Mouse (Mus musculus): ENCODE measurements at regions not wholly inside any gene's neighbourhood (a gene's known extent, or its start where the extent isn't known, plus 50 kb on each side); places are given as distances from the start of the nearest gene placed in this dataset.

GRCm38 (mm10) chr15:60554587-60554986, 299.0 kb downstream of the Fam84b start:
- Histone ChIP-seq H3K4me3 (ENCODE audit: low read depth, low read length) (no peak overlapping the region), H3K9me3 (ENCODE audit: low read length) (no peaks in the 10 kb centered on the region), H3K4me2 (ENCODE audit: low read depth, low read length, poor library complexity, severe bottlenecking) (no peak overlapping the region), H3K4me1 (ENCODE audit: insufficient read depth, low read length) (no peaks in the 10 kb centered on the region), H3K27me3 (ENCODE audit: insufficient read depth, low read length) (no peaks in the 10 kb centered on the region), H3K36me3 (ENCODE audit: insufficient read depth, low read length) (no peaks in the 10 kb centered on the region), H3K27ac (ENCODE audit: low read depth, low read length) (no peak overlapping the region), H3K9ac (replicated peaks; ENCODE audit: low read length, poor library complexity, severe bottlenecking) (no peak overlapping the region)
- TF ChIP-seq CTCF (IDR thresholded peaks at IDR 0.05): no peak
- DNase-seq (ENCODE audit: low spot score) (no peak), ATAC-seq (ENCODE audit: low FRiP score) (no peak)
- WGBS: 31% methylated on average over 1 of the region's 1 CpGs

- ATAC-seq (ENCODE audit: low FRiP score): no peak
- no peaks in the 10 kb centered on the region for H3K4me1 ChIP-seq (ENCODE audit: insufficient read depth, low read length)
- no peak overlapping the region for H3K27ac ChIP-seq (ENCODE audit: low read depth, low read length)
- no peaks in the 10 kb centered on the region for H3K9me3 ChIP-seq (ENCODE audit: low read length)
- TF ChIP-seq CTCF (IDR thresholded peaks at IDR 0.05): no peak
- H3K36me3 ChIP-seq (ENCODE audit: insufficient read depth, low read length): no peaks in the 10 kb centered on the region
- 86% methylated on average over 7 of the region's 7 CpGs for WGBS
- no peak overlapping the region for H3K9ac ChIP-seq (replicated peaks; ENCODE audit: low read length, poor library complexity, severe bottlenecking)
- DNase-seq (ENCODE audit: low spot score): no peak
- no peaks in the 10 kb centered on the region for H3K27me3 ChIP-seq (ENCODE audit: insufficient read depth, low read length)
- H3K4me3 ChIP-seq (ENCODE audit: low read depth, low read length): no peak overlapping the region
- H3K4me2 ChIP-seq (ENCODE audit: low read depth, low read length, poor library complexity, severe bottlenecking): no peak overlapping the region
These were observed 305.5 kb downstream of the Fam84b start for GRCm38 (mm10) chr15:60548045-60548444.

- no peak overlapping the region for H3K9ac ChIP-seq (replicated peaks; ENCODE audit: low read length, poor library complexity, severe bottlenecking)
- no peak for TF ChIP-seq CTCF (IDR thresholded peaks at IDR 0.05)
- no peak overlapping the region for H3K4me2 ChIP-seq (ENCODE audit: low read depth, low read length, poor library complexity, severe bottlenecking)
- DNase-seq (ENCODE audit: low spot score) (no peak), ATAC-seq (ENCODE audit: low FRiP score) (no peak)
- H3K4me1 ChIP-seq (ENCODE audit: insufficient read depth, low read length): no peaks in the 10 kb centered on the region
- H3K27me3 ChIP-seq (ENCODE audit: insufficient read depth, low read length): no peaks in the 10 kb centered on the region
- H3K4me3 ChIP-seq (ENCODE audit: low read depth, low read length): no peak overlapping the region
- H3K27ac ChIP-seq (ENCODE audit: low read depth, low read length): no peak overlapping the region
- WGBS: 75% methylated on average over 4 of the region's 4 CpGs
- no peaks in the 10 kb centered on the region for H3K9me3 ChIP-seq (ENCODE audit: low read length)
- no peaks in the 10 kb centered on the region for H3K36me3 ChIP-seq (ENCODE audit: insufficient read depth, low read length)
These were observed 316.4 kb downstream of the Fam84b start for GRCm38 (mm10) chr15:60537191-60537590.

- 81% methylated on average over 9 of the region's 9 CpGs for WGBS
- Histone ChIP-seq H3K27me3 (ENCODE audit: insufficient read depth, low read length) (no peaks in the 10 kb centered on the region), H3K9ac (replicated peaks; ENCODE audit: low read length, poor library complexity, severe bottlenecking) (no peak overlapping the region), H3K4me3 (ENCODE audit: low read depth, low read length) (no peak overlapping the region), H3K4me1 (ENCODE audit: insufficient read depth, low read length) (no peaks in the 10 kb centered on the region), H3K9me3 (ENCODE audit: low read length) (no peaks in the 10 kb centered on the region), H3K4me2 (ENCODE audit: low read depth, low read length, poor library complexity, severe bottlenecking) (no peak overlapping the region), H3K36me3 (ENCODE audit: insufficient read depth, low read length) (no peaks in the 10 kb centered on the region), H3K27ac (ENCODE audit: low read depth, low read length) (no peak overlapping the region)
- DNase-seq (ENCODE audit: low spot score) (no peak), ATAC-seq (ENCODE audit: low FRiP score) (no peak)
- no peak for TF ChIP-seq CTCF (IDR thresholded peaks at IDR 0.05)
These were observed 318.9 kb downstream of the Fam84b start for GRCm38 (mm10) chr15:60534701-60535100.

- Histone ChIP-seq H3K4me1 (ENCODE audit: insufficient read depth, low read length) (no peaks in the 10 kb centered on the region), H3K9me3 (ENCODE audit: low read length) (no peaks in the 10 kb centered on the region), H3K27me3 (ENCODE audit: insufficient read depth, low read length) (no peaks in the 10 kb centered on the region), H3K9ac (replicated peaks; ENCODE audit: low read length, poor library complexity, severe bottlenecking) (no peak overlapping the region), H3K36me3 (ENCODE audit: insufficient read depth, low read length) (no peaks in the 10 kb centered on the region), H3K4me2 (ENCODE audit: low read depth, low read length, poor library complexity, severe bottlenecking) (no peak overlapping the region), H3K4me3 (ENCODE audit: low read depth, low read length) (no peak overlapping the region), H3K27ac (ENCODE audit: low read depth, low read length) (no peak overlapping the region)
- ATAC-seq (ENCODE audit: low FRiP score) (no peak), DNase-seq (ENCODE audit: low spot score) (no peak)
- WGBS: 95% methylated on average over 2 of the region's 2 CpGs
- TF ChIP-seq CTCF (IDR thresholded peaks at IDR 0.05): no peak
These were observed 336.8 kb downstream of the Fam84b start for GRCm38 (mm10) chr15:60516810-60517209.

DNA sequence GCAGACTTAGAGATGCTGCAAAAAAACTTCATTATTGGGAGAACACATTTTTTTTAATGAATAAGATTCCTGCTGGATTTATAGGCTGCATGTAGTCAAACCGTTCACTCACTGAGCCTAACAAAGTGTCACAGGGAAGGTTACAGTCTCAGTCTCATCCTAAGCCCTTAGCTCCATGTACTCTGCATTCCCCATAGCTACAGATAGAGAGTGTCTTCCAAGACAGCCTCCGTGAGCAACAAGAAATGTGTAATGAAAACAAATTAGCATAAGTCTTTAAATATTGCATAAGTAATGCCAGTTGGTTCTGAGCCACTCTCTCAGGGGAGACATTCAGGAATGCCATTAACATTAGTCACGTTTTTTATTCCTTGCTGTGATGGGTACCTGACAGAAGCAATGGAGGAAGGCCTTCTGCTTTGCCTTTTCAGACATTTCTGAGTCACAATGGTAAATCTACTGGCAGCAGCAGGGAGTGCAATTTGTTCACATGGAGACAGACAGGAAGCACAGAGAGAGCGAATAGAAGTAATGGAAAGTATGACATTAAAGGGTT, 376.7 kb downstream of the Fam84b start:
- Histone ChIP-seq H3K4me2 (ENCODE audit: low read depth, low read length, poor library complexity, severe bottlenecking) (no peak overlapping the region), H3K4me3 (ENCODE audit: low read depth, low read length) (no peak overlapping the region), H3K27me3 (ENCODE audit: insufficient read depth, low read length) (no peaks in the 10 kb centered on the region), H3K9ac (replicated peaks; ENCODE audit: low read length, poor library complexity, severe bottlenecking) (no peak overlapping the region), H3K36me3 (ENCODE audit: insufficient read depth, low read length) (no peaks in the 10 kb centered on the region), H3K9me3 (ENCODE audit: low read length) (no peaks in the 10 kb centered on the region), H3K27ac (ENCODE audit: low read depth, low read length) (no peak overlapping the region), H3K4me1 (ENCODE audit: insufficient read depth, low read length) (no peaks in the 10 kb centered on the region)
- DNase-seq (ENCODE audit: low spot score) (peak; percentile 2), ATAC-seq (ENCODE audit: low FRiP score) (no peak)
- no peak for TF ChIP-seq CTCF (IDR thresholded peaks at IDR 0.05)
- 49% methylated on average over 4 of the region's 4 CpGs for WGBS

Measured in midbrain, postnatal 0 days (tissue).